Mouse (Mus musculus) erythroid progenitor cell, adult 5-6 weeks (primary cell): ENCODE data around the gene Aph1a. TPM values are rescaled to one million over a fixed set of nuclear protein-coding genes. Genes with fewer than 3 reads are reported as not detected.
"Not testable (repeated sequence)": the region's sequence is repeated elsewhere in the genome, so short reads cannot be mapped to it uniquely, and the experiment has no call there.

ENCODE experiments used
- ATAC-seq: replicated peaks from 2 replicates; pipeline ENCODE4 v1.8.0; 2016; ENCODE audit warnings: moderate number of reproducible peaks, mild to moderate bottlenecking, moderate TSS enrichment, inconsistent platforms; ENCODE audit not compliant: poor library complexity, low FRiP score, severe bottlenecking
- total RNA-seq, 2 experiments: library from RNA; stranded (forward) in 1 of 2; stranded (reverse) in 1 of 2; fragments of 150-400 nt in 1 of 2; fragments of 186-747, 209-891 nt in 1 of 2; gene quantifications; 2 replicates each; pipeline versions ENCODE4 v1.2.3 to v1.2.4; 2015 to 2017; ENCODE audit warnings: low replicate concordance in 2 of 2

The Aph1a gene
- total RNA-seq, 2 experiments from 2014 or later, result 8.0 to 9.6 TPM

- no peak for ATAC-seq
Observed at GRCm38 (mm10) chr3:95905940-95906492, 12.2 kb downstream of the Aph1a start.

DNA sequence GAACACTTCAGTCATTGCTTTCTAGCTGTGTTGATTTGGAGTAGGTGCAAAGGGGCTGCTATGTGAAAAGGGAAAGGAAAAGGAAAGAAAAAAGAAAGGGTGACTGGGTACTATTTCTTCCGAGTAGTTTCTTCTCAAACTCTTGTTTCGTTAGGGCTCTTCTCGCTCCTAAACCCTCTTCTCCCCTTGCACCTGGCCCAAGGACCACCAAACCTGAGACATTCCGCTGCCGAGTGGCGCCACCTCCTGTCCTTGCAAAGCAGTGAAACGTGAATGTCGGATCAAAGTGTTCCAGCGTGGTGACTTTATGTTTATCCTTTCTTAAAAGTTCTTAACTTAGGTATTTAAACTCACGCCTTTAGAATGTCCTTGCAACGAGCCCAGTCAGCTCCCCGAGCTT is 13.1 kb downstream of the Aph1a start:
- ATAC-seq, result no peak

- no peak for ATAC-seq
Observed at GRCm38 (mm10) chr3:95907613-95908012, 13.8 kb downstream of the Aph1a start.

DNA sequence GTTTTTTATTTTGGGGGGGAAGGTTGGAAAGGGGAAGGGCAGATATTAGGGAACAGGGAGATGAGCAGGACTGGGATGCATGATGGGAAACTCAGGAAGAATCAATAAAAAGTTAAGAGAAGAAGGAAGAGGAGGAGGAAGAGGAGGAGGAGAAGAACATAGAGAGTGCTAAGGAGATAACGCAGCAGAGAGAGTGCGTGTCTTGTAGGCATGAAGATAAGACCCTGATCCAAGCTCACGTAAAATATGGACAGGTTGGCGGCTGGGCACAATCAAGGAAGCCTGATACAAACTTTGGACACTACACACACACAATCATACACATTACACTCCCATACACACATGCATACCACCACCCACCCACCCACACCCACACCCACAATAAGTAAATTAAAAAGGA is 20.9 kb downstream of the Aph1a start:
- ATAC-seq, result no peak

DNA sequence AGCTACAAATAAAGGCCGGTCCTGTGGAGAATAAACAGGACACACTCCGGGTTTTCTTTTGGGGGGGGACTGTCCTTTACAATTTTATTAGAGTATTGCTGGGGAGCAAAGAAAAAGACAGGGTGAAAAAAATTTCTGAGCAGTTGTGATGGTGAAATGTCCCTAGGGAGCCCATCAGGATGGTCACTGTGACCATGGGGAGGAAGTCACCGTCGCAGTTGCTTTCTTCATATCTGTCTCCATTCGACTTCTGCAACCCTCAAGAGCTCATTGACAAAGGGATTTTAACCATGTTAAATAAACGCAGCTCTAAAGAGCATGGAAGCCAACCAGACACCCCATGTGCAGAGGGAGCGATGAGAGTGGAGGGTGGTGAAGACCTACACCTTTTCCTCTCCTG is 23.0 kb downstream of the Aph1a start:
- ATAC-seq, result no peak

DNA sequence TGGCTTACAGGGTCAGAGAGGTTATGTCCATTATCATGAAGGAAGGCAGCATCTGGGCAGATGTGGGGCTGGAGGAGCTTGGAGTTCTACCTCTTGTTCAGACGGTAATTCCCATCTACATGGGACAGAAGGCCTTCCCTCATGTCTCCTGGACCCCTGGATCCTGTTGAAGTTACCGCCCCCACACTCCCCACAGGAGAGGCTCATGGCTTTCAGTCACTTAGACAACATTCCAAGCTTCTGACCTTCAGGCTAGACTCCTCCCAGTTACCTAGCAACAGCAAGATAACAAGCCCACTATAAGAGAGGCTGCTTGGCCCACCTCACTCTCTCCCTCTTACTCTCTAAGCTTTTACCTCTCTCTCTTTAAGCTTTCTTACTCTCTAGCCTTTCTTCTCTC is 26.8 kb downstream of the Aph1a start:
- ATAC-seq, result not testable (repeated sequence)

- ATAC-seq, result not testable (repeated sequence)
Observed at GRCm38 (mm10) chr3:95923429-95923828, 29.7 kb downstream of the Aph1a start.

GRCm38 (mm10) chr3:95924185-95924584 is 30.4 kb downstream of the Aph1a start:
- no peak for ATAC-seq

GRCm38 (mm10) chr3:95925087-95925486 is 31.3 kb downstream of the Aph1a start:
- ATAC-seq, result no peak

- ATAC-seq, result no peak; the same call in 1 of the 2 replicates
Observed at GRCm38 (mm10) chr3:95928261-95928657, 34.5 kb downstream of the Aph1a start.

DNA sequence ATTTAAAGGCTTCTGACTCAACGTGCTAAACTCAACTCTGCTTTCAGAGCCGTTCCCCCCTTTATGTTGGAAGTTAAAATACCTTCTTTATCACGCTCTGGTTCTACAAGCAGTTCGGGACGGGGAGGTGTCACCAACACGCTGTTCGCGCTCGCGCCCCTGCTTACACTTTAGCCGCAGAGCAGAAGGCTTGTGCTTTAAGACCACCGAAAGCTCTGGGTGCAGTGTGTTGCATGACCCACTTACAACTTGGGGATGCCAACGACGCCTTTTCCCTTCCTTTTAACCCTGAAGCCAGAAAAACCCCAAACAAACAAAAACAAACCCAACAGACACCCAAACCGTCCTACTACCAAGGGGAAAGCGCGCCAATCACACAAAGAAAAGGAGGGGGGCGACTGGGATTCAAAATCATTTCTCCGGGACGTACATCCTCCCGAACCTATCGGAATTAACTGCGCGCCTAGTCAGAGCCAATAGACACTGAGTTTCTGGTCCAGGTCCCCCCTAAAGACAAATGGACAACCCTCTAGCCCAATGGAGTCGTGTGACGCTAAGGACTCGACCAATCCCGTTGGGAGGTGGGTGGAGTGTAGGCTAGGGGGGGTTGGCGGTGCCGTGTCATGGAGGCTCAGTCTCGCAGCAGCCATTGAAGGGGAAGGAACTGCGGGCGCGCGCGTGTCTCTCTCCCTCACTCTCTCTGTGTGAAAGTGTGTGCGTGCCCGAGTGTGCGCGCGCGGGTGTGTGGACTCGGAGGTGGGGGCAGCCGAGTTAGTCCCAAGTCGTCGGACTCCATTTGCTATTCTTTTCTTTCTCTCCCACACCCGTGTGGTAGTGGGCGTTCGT is 35.1 kb downstream of the Aph1a start, which contains the start of gene Anp32e:
Anp32e (plus strand) TSS at position 589 of the 846 bp plus-strand sequence.
- peak; percentile 91 for ATAC-seq

- ATAC-seq, result peak; percentile 9; the same call in 1 of the 2 replicates
Observed at GRCm38 (mm10) chr3:95929581-95930470, 36.1 kb downstream of the Aph1a start.

DNA sequence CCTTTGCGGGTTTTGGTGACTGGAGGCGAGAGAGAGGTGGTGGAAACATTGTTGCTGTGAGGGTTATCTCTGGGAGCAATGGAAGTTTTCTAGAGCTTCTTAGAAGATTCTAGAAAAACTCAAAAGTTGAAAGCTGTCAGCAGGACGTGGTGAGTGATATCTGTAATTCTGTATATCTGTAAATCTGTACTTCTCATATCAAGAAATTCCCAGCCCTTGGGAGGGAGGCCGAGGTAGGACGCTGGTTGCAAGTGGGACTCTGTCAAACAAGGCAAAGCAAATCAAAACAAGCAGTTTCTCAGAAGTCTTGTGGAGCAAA is 36.7 kb downstream of the Aph1a start:
- ATAC-seq, result no peak

DNA sequence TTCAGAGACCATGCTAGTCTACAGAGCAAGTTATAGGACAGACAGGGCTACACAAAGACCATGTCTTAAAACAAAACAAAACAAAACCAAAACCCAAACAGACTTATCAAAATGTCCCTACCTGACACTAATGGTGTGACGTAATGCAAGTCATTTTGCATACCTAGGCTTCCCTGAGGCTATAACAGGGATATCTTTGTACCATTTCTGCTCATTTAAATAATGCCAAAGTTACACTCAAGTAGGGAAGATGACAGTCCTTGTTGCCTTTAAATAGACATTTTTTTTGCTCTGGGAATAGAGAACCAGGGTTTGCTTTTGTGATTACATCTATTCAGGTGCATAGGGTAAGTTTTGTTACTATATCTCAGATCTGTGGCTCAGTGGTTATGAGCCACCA is 37.7 kb downstream of the Aph1a start:
- ATAC-seq, result no peak

GRCm38 (mm10) chr3:95932157-95932556 is 38.4 kb downstream of the Aph1a start:
- no peak for ATAC-seq

DNA sequence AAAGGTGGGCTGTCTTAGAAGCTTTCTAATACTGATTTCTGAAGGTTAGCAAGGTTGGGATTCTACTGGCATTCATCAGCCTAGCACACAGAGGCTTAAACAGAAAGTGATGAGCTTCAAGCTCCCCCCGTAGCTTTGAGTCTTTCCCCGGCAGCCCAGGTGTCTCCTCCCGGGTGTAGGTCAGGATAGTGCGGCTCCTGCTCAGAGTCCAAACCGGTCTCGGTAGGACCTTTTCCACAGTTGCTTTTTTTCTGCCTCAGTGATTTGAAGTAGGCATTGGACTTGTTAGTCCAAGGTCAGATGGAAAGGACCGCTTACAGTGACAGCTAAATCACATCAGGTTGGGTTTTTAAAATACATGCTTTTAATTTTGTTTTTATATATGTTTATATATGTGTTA is 38.8 kb downstream of the Aph1a start:
- ATAC-seq, result no peak

DNA sequence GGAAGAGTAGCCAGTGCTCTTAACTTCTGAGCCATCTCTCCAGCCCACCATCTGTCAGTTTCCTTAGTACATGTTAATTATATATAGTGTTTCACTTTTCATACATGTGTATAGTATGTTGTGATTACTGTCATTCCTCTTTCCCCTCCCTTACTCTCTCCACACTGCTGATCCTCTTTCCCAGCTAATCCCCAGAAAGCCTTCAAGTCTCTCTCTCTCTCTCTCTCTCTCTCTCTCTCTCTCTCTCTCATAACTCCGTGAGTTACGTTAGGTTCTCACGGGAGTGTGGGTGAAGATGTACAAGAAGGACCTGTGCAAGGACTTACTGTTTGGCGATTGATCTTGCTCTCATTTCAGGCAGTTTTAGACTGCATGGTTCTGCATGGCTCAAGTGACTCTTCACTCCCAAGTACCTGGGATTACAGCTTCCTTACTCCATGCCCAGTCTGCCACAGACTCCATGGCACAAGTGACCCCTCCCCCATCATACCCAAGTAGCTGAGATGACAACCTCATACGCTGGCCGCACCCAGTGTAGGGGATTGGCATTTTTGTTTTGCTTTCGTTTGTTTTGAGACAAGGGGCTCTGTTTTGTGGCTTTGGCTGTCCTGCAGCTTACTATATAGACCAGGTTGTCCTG is 39.5 kb downstream of the Aph1a start:
- no peak for ATAC-seq

GRCm38 (mm10) chr3:95934448-95934847 is 40.7 kb downstream of the Aph1a start:
- no peak for ATAC-seq

GRCm38 (mm10) chr3:95938217-95938616 is 44.4 kb downstream of the Aph1a start:
- no peak for ATAC-seq

DNA sequence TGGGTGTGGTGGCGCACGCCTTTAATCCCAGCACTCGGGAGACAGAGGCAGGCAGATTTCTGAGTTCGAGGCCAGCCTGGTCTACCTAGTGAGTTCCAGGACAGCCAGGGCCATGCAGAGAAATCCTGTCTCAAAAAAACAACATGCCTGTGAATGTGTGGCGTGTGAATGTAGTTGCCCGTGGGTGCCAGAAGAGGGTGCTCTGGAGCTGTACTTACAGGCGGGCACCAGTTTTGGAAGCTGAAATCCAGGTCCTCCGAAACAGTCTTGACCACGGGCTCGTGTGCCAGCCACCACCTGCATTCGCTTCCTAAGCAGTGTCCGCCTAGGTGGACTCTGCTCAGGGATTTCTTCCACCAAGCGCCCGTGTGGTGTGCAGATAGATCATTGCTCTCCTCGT is 45.1 kb downstream of the Aph1a start:
- ATAC-seq, result no peak
